Mouse (Mus musculus): Measurements from ENCODE around the gene Ets1.

DNA sequence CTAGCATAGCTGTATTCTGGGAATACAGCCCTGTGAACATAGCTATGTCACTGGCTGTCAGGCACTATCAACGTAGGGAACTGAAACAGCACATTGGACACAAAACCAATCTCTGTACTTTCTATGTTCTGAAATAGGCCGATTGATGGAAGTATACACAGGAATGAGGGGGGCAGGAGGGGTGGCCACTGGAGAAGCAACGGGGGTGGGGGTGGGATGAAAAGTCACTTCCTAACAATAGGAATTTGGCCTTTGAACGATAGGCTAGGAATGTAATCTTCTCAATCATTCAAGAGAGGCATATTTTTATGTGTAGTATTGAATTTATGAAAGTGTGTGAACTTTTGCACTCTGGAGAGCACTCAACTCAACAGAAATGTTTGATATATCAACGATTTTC lies 12.3 kb downstream of the Ets1 start:
- TF ChIP-seq CTCF (IDR thresholded peaks at IDR 0.05; ENCODE audit: low read depth) (no peak), EP300 (optimal IDR thresholded peaks at IDR 0.05) (no peak)

All from stomach, postnatal 0 days (tissue).